Mouse (Mus musculus): Measurements from ENCODE around the gene Sfxn5. TPM values are rescaled to one million over a fixed set of nuclear protein-coding genes. Genes with fewer than 3 reads are reported as not detected.
A peak's percentile ranks its signal among the peaks of the same experiment; 100 is the strongest.

Sfxn5 gene
- total RNA-seq, 2 experiments from 2014 or later: 5.9 to 7.3 TPM

DNA sequence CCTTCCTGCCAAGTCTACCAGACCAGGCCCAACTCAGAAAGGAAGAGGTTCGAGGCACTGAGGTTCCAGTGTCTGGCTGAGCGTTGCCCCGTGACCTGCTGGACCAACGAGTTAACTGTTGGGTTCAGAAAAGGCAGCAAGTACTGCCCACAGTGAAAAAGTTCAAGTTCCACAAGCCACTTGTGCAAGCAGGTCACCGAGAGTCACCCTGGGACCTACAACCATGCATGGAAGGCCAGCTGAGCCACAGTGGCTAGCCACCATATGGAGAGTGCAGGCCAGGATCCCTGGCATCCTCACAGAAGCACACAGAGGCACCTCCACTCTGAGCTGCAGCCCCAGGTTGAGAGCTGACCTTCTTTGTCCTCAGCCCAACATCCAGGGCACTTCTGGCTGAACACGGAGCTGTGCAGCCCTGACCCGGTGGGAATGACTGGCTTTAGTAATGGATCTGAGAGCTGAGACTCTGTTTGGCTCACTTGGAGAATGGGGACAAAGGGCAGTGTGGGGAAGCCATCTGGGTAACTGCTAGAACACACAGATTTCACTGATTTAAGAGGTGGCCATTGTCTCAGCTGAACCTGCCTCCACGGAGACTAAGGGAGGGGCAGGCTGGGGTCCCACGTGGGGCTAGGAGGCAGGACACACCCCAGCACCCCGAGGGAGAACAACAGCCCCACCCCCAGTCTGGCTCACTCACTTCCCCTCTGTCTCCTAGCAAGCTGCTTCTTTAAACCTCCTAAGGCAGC, 39.8 kb downstream of the Sfxn5 start:
- intact Hi-C loops (cut with DNase I): no loop called here
- no peak for TF ChIP-seq CTCF (IDR thresholded peaks at IDR 0.05)
- DNase-seq: no peak
- no peak overlapping the region for H3K27ac ChIP-seq
- no peak overlapping the region for H3K4me3 ChIP-seq

GRCm38 (mm10) chr6:85290869-85291824, 42.1 kb downstream of the Sfxn5 start:
- no peak for DNase-seq
- intact Hi-C loops (cut with DNase I): no loop called here
- peak; percentile 50 for TF ChIP-seq CTCF (IDR thresholded peaks at IDR 0.05)
- no peak overlapping the region for H3K4me3 ChIP-seq
- H3K27ac ChIP-seq: no peak overlapping the region

- no peak for DNase-seq
- H3K4me3 ChIP-seq: no peak overlapping the region
- intact Hi-C loops (cut with DNase I): no loop called here
- no peak overlapping the region for H3K27ac ChIP-seq
- TF ChIP-seq CTCF (IDR thresholded peaks at IDR 0.05): no peak
Observed at GRCm38 (mm10) chr6:85288193-85288857, 44.9 kb downstream of the Sfxn5 start.

- no peak overlapping the region for H3K4me3 ChIP-seq
- intact Hi-C loops (cut with DNase I): no loop called here
- no peak for DNase-seq
- TF ChIP-seq CTCF (IDR thresholded peaks at IDR 0.05): no peak
- H3K27ac ChIP-seq: no peak overlapping the region
Observed at GRCm38 (mm10) chr6:85286283-85287047, 46.8 kb downstream of the Sfxn5 start.

DNA sequence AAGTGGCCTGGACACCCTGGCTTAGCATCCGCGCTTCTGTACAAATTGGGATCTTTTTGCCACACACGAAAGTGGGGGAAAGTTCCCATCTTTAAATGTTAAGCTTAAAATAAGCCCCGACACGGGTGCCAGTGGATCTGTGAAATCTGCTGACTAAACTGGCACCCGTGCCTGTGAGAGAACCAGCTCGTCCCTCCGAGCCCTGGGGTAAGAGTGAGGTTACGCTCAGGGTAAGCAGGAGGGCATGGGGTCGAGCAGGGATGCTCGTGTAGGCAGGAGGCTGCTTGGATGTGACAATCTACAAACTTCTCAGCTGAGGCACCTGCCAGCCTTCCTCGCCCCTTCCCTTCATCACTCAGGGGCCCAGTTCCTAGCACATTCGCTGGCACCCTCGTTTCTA, 52.4 kb downstream of the Sfxn5 start:
- intact Hi-C loops (cut with DNase I): no loop called here
- no peak for DNase-seq
- Histone ChIP-seq H3K27ac (no peak overlapping the region), H3K4me3 (no peak overlapping the region)
- TF ChIP-seq CTCF (IDR thresholded peaks at IDR 0.05): no peak

DNA sequence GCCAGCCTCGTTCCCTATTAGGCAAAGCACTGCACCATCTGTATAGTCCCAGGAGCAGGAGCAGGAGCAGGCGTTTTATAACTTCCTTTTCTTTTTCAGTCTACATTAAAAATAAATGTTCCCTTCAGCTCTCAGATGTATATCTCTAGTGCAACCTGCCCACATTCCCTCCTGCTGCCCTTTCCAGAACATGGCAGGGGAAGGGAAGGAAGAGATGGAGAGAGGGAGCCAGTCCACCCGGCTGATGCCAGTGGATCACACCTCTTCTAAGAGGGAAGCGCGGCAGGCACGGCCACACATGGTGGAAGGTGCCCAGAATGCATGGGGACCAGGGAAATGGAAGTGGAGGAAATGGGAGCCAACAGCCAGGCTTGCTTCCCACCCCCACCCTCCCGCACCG, 56.7 kb downstream of the Sfxn5 start:
- TF ChIP-seq CTCF (IDR thresholded peaks at IDR 0.05): no peak
- Histone ChIP-seq H3K4me3 (no peak overlapping the region), H3K27ac (no peak overlapping the region; the same call in 1 of the 2 replicates)
- no peak for DNase-seq
- intact Hi-C loops (cut with DNase I): no loop called here

- intact Hi-C loops (cut with DNase I): no loop called here
- no peak for DNase-seq
- Histone ChIP-seq H3K27ac (no peak overlapping the region), H3K4me3 (no peak overlapping the region)
- no peak for TF ChIP-seq CTCF (IDR thresholded peaks at IDR 0.05)
Observed at GRCm38 (mm10) chr6:85272436-85272835, 60.8 kb downstream of the Sfxn5 start.

GRCm38 (mm10) chr6:85266060-85266459, 67.2 kb downstream of the Sfxn5 start:
- H3K27ac ChIP-seq: no peak overlapping the region
- DNase-seq: no peak
- TF ChIP-seq CTCF (IDR thresholded peaks at IDR 0.05): no peak
- no peak overlapping the region for H3K4me3 ChIP-seq
- intact Hi-C loops (cut with DNase I): loop anchor here (10.0 kb wide), 1 partner anchor 129 kb away; no protein-coding TSS in a partner anchor

- no peak for DNase-seq
- no peak for TF ChIP-seq CTCF (IDR thresholded peaks at IDR 0.05)
- H3K4me3 ChIP-seq: no peak overlapping the region
- no peak overlapping the region for H3K27ac ChIP-seq
- intact Hi-C loops (cut with DNase I): loop anchor here (5.0 to 10.0 kb wide), 2 partner anchors 67 to 130 kb away; partner anchors contain the start of gene Sfxn5
Observed at GRCm38 (mm10) chr6:85264982-85265518, 68.2 kb downstream of the Sfxn5 start.

DNA sequence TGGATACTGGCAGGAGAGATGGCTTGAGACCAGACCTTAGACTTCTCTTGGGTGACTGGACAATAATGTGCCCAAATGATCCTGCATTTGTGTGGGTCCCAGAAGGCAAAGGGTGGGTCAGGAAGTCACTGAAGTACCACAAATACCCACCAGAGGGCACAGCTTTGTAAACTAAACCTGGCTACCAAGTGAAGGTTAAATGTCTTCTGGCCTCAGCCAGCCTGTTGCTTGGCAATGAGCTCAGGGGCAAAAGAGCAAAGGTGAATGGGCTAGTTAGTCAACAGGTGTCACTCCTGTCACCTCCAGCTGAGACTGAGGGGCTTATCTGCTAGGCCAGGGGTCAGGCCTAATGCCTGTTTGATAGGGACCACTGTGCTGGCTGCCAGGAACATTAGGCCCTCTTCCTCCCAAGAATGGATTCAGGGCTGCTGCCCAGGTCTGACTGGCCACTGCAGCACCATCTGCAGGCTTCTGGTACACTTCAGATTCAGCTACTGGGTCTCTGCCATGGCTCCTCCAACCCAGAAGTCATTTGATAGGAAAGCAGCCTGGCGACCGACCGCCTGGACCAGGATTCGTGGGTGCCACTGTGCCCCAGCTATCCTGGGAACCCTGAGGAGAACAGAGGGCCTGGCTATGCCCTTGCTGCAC, 70.2 kb downstream of the Sfxn5 start:
- peak overlapping the region; percentile 88 for H3K27ac ChIP-seq

DNA sequence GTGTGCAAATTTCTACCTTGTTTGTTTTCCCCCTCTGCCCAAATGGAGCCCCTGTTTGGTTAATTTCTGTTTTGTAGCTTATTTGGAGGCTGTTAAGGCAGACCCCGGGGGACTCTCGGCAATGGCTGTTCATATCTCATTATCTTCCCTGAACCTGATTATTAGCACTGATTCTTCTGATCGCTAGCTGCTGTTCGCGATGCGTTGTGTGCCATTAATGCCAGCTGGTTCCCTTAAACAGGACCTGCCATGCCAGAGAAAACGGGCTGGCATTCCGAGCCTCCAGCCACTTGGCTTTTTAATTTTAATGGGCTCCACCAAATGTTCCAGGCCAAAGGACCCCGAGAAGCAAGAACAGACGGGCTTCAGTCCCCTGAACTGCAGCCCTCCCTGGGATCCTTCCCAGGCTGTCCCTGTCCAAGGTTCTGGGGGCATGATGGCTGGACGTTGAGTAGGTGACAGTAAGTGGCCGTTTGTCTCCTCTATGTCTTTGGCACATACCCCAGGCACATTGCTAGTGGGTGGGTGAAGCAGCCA, 74.1 kb downstream of the Sfxn5 start:
- TF ChIP-seq CTCF (IDR thresholded peaks at IDR 0.05): no peak

More for the DNA sequence above, 70.2 kb downstream of the Sfxn5 start:
- no peak overlapping the region for H3K4me3 ChIP-seq
- intact Hi-C loops (cut with DNase I): loop anchor here (5.0 to 10.0 kb wide), 2 partner anchors 69 to 132 kb away; partner anchors contain the start of gene Sfxn5
- DNase-seq: peak; percentile 78
- peak; percentile 70 for TF ChIP-seq CTCF (IDR thresholded peaks at IDR 0.05)

More for the DNA sequence above, 74.1 kb downstream of the Sfxn5 start:
- DNase-seq: no peak
- intact Hi-C loops (cut with DNase I): no loop called here
- H3K4me3 ChIP-seq: no peak overlapping the region
- H3K27ac ChIP-seq: no peak overlapping the region

Data from gastrocnemius, adult 2 months (tissue).